Mouse (Mus musculus): ENCODE measurements at regions not wholly inside any gene's neighbourhood (a gene's known extent, or its start where the extent isn't known, plus 50 kb on each side); places are given as distances from the start of the nearest gene placed in this dataset.

DNA sequence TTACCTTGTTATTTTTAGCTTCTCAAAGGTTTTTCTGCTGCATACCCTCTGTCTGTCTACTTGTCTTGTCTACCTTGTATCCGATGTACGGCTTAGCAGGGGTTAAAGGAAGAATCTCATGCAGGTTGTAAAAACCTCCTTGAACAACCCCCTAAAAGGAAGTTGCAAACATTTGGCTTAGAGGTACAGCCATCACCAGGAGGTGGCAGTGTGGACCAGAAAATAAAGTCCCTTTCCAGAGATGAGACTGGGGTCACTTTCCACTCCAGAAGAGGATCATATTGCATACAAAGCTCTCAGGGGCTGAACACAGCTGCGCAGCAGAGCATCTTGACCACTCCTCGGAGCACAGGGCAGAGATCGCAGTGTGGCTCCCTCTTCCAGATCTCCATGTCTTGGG, 109.0 kb upstream of the Ralgapa2 start:
- H3K4me1 ChIP-seq (ENCODE audit: control insufficient read depth, insufficient read depth, low read length) = no peaks in the 10 kb centered on the region
- H3K4me3 ChIP-seq (ENCODE audit: insufficient read depth, low read length) = no peak overlapping the region
- H3K27ac ChIP-seq (ENCODE audit: insufficient read depth, low read length) = no peak overlapping the region
- TF ChIP-seq POLR2A (IDR thresholded peaks at IDR 0.05; ENCODE audit: extremely low read depth, insufficient read depth, low read length) (no peak), CTCF (IDR thresholded peaks at IDR 0.05; ENCODE audit: extremely low read depth, insufficient read depth, low read length) (peak; percentile 67)

DNA sequence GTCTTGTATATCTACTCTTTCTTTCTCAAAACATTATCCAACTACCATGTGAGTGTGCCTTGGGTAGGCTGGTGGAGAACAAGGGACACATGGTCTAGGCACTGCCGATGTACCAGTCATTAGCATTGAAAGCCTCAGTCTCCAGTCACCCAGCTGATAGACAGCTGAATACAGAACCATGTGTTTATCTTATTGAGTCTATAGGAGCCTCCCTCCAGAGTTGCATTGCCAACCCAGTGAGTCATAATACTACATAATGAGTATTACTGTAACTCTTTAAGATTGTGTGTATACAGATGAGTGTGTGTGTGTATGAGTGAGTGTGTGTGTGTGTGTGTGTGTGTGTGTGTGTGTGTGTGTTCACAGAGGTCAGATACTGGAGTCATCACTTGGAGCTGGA, 110.9 kb upstream of the Ralgapa2 start:
- Histone ChIP-seq H3K27ac (ENCODE audit: insufficient read depth, low read length) (no peak overlapping the region), H3K4me3 (ENCODE audit: insufficient read depth, low read length) (no peak overlapping the region), H3K4me1 (ENCODE audit: control insufficient read depth, insufficient read depth, low read length) (no peaks in the 10 kb centered on the region)
- TF ChIP-seq CTCF (IDR thresholded peaks at IDR 0.05; ENCODE audit: extremely low read depth, insufficient read depth, low read length) = no peak
- no peak for TF ChIP-seq POLR2A (IDR thresholded peaks at IDR 0.05; ENCODE audit: extremely low read depth, insufficient read depth, low read length)

DNA sequence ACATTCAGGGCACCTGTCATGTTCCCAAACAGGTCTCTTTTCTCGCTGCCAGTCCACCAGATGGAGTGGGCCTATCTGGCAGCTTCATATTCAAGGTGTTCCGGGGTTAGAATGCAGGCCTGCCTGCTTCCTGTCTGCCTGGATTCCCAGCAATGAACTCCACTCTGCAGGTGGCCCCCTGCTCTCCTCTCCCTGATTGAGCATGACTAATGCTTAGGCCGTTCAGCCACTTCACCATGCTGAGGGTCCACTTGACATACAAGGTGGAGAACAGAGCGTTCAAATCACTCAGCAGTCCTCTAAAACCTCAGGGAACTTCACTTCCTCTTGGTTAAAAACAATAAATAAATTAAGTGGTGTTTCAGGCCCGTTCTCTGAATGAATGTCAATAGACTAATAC, 112.1 kb upstream of the Ralgapa2 start:
- no peak overlapping the region for H3K4me3 ChIP-seq (ENCODE audit: insufficient read depth, low read length)
- H3K27ac ChIP-seq (ENCODE audit: insufficient read depth, low read length) = no peak overlapping the region
- TF ChIP-seq CTCF (IDR thresholded peaks at IDR 0.05; ENCODE audit: extremely low read depth, insufficient read depth, low read length) = no peak
- TF ChIP-seq POLR2A (IDR thresholded peaks at IDR 0.05; ENCODE audit: extremely low read depth, insufficient read depth, low read length) = no peak
- H3K4me1 ChIP-seq (ENCODE audit: control insufficient read depth, insufficient read depth, low read length) = no peaks in the 10 kb centered on the region

DNA sequence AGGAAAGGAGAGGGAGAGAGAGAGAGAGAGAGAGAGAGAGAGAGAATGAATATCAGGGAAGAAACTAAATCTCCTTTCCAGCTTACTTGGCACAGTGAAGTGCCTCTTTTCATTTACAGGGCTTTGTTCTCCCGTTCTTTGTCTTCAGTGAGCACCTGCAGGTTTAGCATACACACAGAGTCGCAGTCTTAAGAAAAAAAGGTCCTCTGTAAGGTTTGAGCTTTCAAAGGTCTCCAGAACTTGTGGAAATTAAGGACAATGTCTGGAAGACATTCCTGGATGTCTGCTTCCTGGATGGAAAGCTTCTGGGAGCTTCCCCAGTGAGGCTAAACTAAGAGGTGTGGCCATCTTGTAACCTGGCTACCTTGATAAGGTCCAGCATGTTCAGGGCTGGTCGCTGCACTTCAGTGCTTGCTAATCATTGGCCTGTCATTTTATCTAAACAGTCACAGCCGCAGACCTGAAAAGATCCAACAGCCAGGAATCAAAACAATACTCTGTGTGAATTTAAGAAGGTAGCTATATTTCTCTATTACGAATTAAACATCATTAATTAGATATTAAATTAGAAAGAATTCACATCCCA, 113.1 kb upstream of the Ralgapa2 start:
- no peaks in the 10 kb centered on the region for H3K4me1 ChIP-seq (ENCODE audit: control insufficient read depth, insufficient read depth, low read length)
- no peak overlapping the region for H3K4me3 ChIP-seq (ENCODE audit: insufficient read depth, low read length)
- no peak overlapping the region for H3K27ac ChIP-seq (ENCODE audit: insufficient read depth, low read length)
- TF ChIP-seq POLR2A (IDR thresholded peaks at IDR 0.05; ENCODE audit: extremely low read depth, insufficient read depth, low read length) (no peak), CTCF (IDR thresholded peaks at IDR 0.05; ENCODE audit: extremely low read depth, insufficient read depth, low read length) (no peak)

DNA sequence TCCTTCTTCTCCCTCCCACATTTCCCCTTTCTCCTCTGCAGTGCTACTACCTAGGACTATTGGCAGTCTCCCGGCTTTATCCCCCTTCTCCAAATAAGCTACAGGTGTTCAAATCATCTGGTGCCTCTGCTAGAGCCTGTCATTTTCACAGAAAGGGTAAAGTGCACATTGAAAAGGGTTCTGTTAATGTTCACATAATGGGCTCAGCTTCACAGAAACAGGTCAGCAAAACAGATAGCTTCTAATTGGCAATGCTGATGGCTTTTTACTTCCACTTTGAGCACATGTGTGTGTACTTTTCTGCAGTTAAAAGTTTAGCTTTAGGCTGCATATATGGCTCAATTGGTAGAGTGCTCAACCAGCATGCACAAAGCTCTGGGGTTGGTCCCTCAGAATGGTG, 114.4 kb upstream of the Ralgapa2 start:
- TF ChIP-seq POLR2A (IDR thresholded peaks at IDR 0.05; ENCODE audit: extremely low read depth, insufficient read depth, low read length) (no peak), CTCF (IDR thresholded peaks at IDR 0.05; ENCODE audit: extremely low read depth, insufficient read depth, low read length) (no peak)
- Histone ChIP-seq H3K27ac (ENCODE audit: insufficient read depth, low read length) (no peak overlapping the region), H3K4me1 (ENCODE audit: control insufficient read depth, insufficient read depth, low read length) (no peaks in the 10 kb centered on the region), H3K4me3 (ENCODE audit: insufficient read depth, low read length) (no peak overlapping the region)

DNA sequence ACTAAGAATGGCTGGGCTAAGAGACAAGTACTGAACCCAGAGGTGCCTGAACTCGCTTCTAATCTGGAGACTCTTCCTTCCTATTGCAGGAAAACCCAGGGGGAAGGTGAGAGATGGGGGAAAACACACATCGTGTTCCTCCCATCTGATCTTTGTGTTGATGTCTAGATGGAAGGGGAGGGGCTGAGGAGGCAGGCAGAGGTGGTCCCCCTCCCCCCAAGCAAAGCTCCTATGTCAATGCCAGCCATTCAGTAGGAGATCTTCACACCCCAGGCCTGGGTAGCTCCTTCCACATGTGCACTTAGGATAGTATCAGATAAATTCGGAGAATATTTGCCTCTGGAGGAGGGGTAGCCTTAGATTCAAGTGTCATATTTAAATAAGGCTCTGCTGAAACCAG, 118.0 kb upstream of the Ralgapa2 start:
- Histone ChIP-seq H3K27ac (ENCODE audit: insufficient read depth, low read length) (no peak overlapping the region), H3K4me3 (ENCODE audit: insufficient read depth, low read length) (no peak overlapping the region), H3K4me1 (ENCODE audit: control insufficient read depth, insufficient read depth, low read length) (no peaks in the 10 kb centered on the region)
- TF ChIP-seq POLR2A (IDR thresholded peaks at IDR 0.05; ENCODE audit: extremely low read depth, insufficient read depth, low read length) (no peak), CTCF (IDR thresholded peaks at IDR 0.05; ENCODE audit: extremely low read depth, insufficient read depth, low read length) (no peak)

DNA sequence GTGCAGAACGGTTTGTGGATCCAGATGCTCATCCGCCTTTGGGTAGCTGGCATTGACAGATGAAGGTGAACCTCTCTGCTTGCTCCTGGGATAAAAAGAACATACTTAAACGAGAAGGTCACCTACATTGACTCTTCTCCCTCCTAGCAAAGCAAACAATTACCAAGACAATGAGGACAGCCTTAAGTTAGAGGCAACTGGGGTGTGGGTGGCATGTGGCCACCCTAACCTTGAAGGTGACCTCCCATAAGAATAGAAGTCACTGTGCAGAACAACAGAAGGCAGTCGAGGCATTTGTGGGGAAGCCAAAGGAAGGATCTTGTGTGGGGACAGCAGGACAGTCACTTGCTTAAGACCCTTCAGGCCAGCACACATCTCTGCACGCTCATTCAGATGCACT, 119.0 kb upstream of the Ralgapa2 start:
- Histone ChIP-seq H3K4me1 (ENCODE audit: control insufficient read depth, insufficient read depth, low read length) (no peaks in the 10 kb centered on the region), H3K4me3 (ENCODE audit: insufficient read depth, low read length) (no peak overlapping the region)
- TF ChIP-seq CTCF (IDR thresholded peaks at IDR 0.05; ENCODE audit: extremely low read depth, insufficient read depth, low read length) = no peak
- no peak for TF ChIP-seq POLR2A (IDR thresholded peaks at IDR 0.05; ENCODE audit: extremely low read depth, insufficient read depth, low read length)

DNA sequence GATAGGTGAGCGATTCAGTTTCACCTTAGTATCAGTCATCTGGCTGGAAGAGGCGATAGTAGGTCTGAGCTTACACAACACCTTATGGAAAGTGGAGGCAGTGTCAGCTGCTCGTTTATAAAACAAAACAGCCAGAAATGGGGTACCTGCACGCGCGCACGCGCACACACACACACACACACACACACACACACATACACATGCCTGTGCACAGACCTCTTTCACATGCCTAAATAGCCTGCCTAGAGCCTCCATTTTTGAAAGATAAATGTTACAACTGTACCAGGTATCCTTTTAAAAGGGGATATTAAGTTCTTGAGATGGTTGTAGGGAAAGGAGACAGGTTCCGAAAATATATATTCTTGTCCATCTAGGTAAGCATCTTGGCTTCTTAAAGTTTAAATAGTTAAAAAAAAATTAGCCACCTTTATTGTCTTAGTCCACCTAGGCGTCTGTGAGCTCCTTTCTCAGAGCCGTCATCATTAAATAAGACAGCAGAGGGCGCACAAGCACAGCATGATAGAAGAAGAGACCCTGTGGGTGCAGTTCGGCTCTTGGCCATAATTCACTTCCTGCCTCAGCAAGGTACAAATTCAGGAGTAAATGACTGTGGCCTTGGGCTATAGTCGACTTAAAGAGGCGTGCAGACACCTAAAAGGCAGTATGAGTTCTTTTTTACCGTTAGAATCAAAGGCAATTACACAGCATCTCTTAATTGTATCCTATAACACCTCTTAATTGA, 121.4 kb upstream of the Ralgapa2 start:
- no peak overlapping the region for H3K27ac ChIP-seq (ENCODE audit: insufficient read depth, low read length)
- no peak for TF ChIP-seq POLR2A (IDR thresholded peaks at IDR 0.05; ENCODE audit: extremely low read depth, insufficient read depth, low read length)
- peak; percentile 78 for TF ChIP-seq CTCF (IDR thresholded peaks at IDR 0.05; ENCODE audit: extremely low read depth, insufficient read depth, low read length)
- no peaks in the 10 kb centered on the region for H3K4me1 ChIP-seq (ENCODE audit: control insufficient read depth, insufficient read depth, low read length)
- no peak overlapping the region for H3K4me3 ChIP-seq (ENCODE audit: insufficient read depth, low read length)

More for the DNA sequence above, 119.0 kb upstream of the Ralgapa2 start:
- H3K27ac ChIP-seq (ENCODE audit: insufficient read depth, low read length) = no peak overlapping the region

DNA sequence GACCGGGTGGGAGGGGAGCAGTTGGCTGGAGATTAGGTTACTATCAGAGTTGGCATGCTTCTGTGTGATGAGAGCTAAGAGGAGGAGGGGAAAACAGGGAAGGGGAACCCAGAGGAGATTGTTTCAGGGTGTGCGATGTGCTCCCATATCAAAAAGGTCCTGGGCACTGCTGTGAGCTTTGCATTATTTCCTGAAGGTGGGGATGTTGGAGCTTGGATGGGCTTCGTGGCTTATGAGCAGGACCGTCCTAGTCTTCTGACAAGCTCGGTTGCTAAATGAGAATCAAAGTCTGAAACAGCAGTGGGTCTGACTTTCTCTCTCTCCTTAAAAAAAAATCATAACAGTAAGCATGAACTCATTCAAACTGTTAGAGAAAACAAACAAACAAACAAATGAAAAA, 125.4 kb upstream of the Ralgapa2 start:
- TF ChIP-seq POLR2A (IDR thresholded peaks at IDR 0.05; ENCODE audit: extremely low read depth, insufficient read depth, low read length) (no peak), CTCF (IDR thresholded peaks at IDR 0.05; ENCODE audit: extremely low read depth, insufficient read depth, low read length) (no peak)
- Histone ChIP-seq H3K27ac (ENCODE audit: insufficient read depth, low read length) (no peak overlapping the region), H3K4me1 (ENCODE audit: control insufficient read depth, insufficient read depth, low read length) (no peaks in the 10 kb centered on the region), H3K4me3 (ENCODE audit: insufficient read depth, low read length) (no peak overlapping the region)
